Mouse (Mus musculus) cerebellum, postnatal 25 days (tissue): ENCODE results near the gene Slc35f1.

Experiments
- DNase-seq, 2 experiments: peaks; one replicate each; pipeline ENCODE4 v3.0.0; 2021; ENCODE audit warnings: mixed read lengths in 2 of 2

Slc35f1 gene

GRCm38 (mm10) chr10:53115028-53115427 lies 424.7 kb downstream of the Slc35f1 start:
- peak; percentile 56 to 80 for DNase-seq

GRCm38 (mm10) chr10:53115673-53116398 lies 425.5 kb downstream of the Slc35f1 start:
- peak; percentile 11 to 53 for DNase-seq

- no peak for DNase-seq
These were observed 430.3 kb downstream of the Slc35f1 start for GRCm38 (mm10) chr10:53120608-53121007.

GRCm38 (mm10) chr10:53124365-53124764 lies 434.0 kb downstream of the Slc35f1 start:
- DNase-seq: peak; percentile 67 to 76

GRCm38 (mm10) chr10:53132707-53133106 lies 442.4 kb downstream of the Slc35f1 start:
- no peak for DNase-seq

GRCm38 (mm10) chr10:53150321-53150720 lies 460.0 kb downstream of the Slc35f1 start:
- DNase-seq: no peak

- DNase-seq: no peak
These were observed 460.6 kb downstream of the Slc35f1 start for GRCm38 (mm10) chr10:53150916-53151315.

- DNase-seq: no peak
These were observed 466.0 kb downstream of the Slc35f1 start for GRCm38 (mm10) chr10:53156374-53156773.

- no peak for DNase-seq
These were observed 467.4 kb downstream of the Slc35f1 start for GRCm38 (mm10) chr10:53157740-53158139.
